Mouse (Mus musculus) forebrain, embryonic 10.5 days (tissue): ENCODE measurements around the gene Ints7. TPM values are rescaled to one million over a fixed set of nuclear protein-coding genes. Genes with fewer than 3 reads are reported as not detected.

Experiments
- DNase-seq: peaks from one replicate; pipeline ENCODE4 v3.0.0-alpha.2; 2017; ENCODE audit warnings: low spot score; ENCODE audit errors: extremely low spot score
- H3K27ac ChIP-seq: fragments of 300-500 bp; sonication (generic); 2 replicates; pipeline ENCODE4 v1.5.1; 2016; ENCODE audit warnings: mild to moderate bottlenecking
- H3K27me3 ChIP-seq: fragments of 300-500 bp; sonication (generic); 2 replicates; pipeline ENCODE4 v1.6.1; 2016; ENCODE audit warnings: mild to moderate bottlenecking; ENCODE audit not compliant: poor library complexity, severe bottlenecking
- H3K36me3 ChIP-seq: fragments of 300-500 bp; sonication (generic); replicated peaks from 2 replicates; pipeline ENCODE4 v1.6.1; 2016; ENCODE audit warnings: mild to moderate bottlenecking, moderate library complexity
- H3K4me1 ChIP-seq: fragments of 300-500 bp; sonication (generic); 2 replicates; pipeline ENCODE4 v1.6.1; 2016
- H3K4me3 ChIP-seq: fragments of 300-500 bp; sonication (generic); 2 replicates; pipeline ENCODE4 v1.5.1; 2016; ENCODE audit warnings: mild to moderate bottlenecking, moderate library complexity
- H3K9me3 ChIP-seq: fragments of 300-500 bp; sonication (generic); 2 replicates; pipeline ENCODE4 v1.6.1; 2016; ENCODE audit warnings: mild to moderate bottlenecking, moderate library complexity
- WGBS: fragments of 180-500 bp; shearing (Covaris S2); methylation state at CpG from one replicate; pipeline ENCODE4 v1.1.7; 2016; 5-methylcytosine and 5-hydroxymethylcytosine counted together
- polyA plus RNA-seq: library from polyadenylated mRNA; unstranded; fragments of >200 nt; fragmentation: Nextera tagmentation; extraction: Ambion mirVana; gene quantifications from 2 replicates; pipeline ENCODE4 v1.2.1, GENCODE M21; 2016

The Ints7 gene
- 84.2 and 92.6 TPM in 2 replicates for polyA plus RNA-seq

DNA sequence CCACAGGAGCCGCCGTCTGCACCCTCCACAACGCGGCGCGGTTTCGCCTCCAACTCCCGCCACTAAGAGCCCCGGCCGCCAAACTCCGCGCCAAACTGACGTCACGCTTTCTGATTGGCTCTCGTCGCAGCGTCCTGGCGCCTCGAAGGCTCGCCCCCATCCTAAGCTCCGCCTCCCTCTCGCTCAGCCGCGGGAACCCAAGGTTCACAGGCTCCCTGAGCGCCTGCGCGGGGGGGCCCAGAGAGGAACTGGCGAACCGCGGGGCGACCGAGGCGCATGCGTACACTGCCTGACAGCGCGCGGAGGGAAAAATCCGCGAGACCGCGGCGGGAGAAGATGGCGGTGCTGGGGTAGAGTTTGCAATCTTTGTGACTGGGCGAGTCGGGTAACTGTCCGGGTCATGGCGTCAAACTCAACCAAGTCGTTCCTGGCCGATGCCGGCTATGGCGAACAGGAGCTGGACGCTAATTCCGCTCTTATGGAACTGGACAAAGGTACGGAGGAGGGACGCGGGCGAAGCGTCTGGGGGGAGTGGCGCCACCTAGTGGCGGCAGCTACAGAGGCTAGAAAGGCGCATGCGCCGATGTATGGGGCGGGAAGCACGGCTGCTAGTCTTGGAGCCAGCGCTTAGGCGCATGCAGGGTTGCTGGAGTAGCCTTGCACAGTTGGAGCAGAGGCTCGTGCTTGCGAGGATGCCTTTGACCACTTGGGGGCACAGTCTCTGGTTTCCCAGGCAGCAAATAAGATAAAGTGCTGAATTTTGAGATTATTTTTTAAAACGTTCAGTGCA is at the start of gene Ints7, which contains the start of gene Dtl:
Gene Ints7, plus strand, starts transcription at position 179 of the 790 bp plus-strand sequence.
Gene Dtl, minus strand, starts transcription at position 87 of the 790 bp plus-strand sequence.
- Histone ChIP-seq H3K27me3 (no peaks in the 10 kb centered on the region), H3K4me1 (peaks cover 46% of the 10 kb centered on the region), H3K36me3 (peaks cover 56% of the 10 kb centered on the region), H3K4me3 (peak within 1 kb of the TSS; percentile 68), H3K9me3 (peaks cover 10% of the 10 kb centered on the region), H3K27ac (peak within 1 kb of the TSS; percentile 96)
- under 1% methylated on average over 70 of the region's 70 CpGs for WGBS
- peak; percentile 99 for DNase-seq

GRCm38 (mm10) chr1:191527089-191527488 is 48.3 kb upstream of the Ints7 start:
- Histone ChIP-seq H3K27me3 (no peaks in the 10 kb centered on the region), H3K9me3 (no peaks in the 10 kb centered on the region), H3K4me3 (no peak overlapping the region), H3K36me3 (peaks cover 4% of the 10 kb centered on the region; the same call in 1 of the 2 replicates), H3K27ac (no peak overlapping the region), H3K4me1 (no peaks in the 10 kb centered on the region)
- no peak for DNase-seq
- 83% methylated on average over 3 of the region's 3 CpGs for WGBS

GRCm38 (mm10) chr1:191527921-191528612 is 47.4 kb upstream of the Ints7 start:
- Histone ChIP-seq H3K27me3 (no peaks in the 10 kb centered on the region), H3K4me1 (no peaks in the 10 kb centered on the region), H3K36me3 (peaks cover 11% of the 10 kb centered on the region; the same call in 1 of the 2 replicates), H3K4me3 (no peak overlapping the region), H3K27ac (no peak overlapping the region), H3K9me3 (no peaks in the 10 kb centered on the region)
- WGBS = 80% methylated on average over 4 of the region's 4 CpGs
- no peak for DNase-seq

DNA sequence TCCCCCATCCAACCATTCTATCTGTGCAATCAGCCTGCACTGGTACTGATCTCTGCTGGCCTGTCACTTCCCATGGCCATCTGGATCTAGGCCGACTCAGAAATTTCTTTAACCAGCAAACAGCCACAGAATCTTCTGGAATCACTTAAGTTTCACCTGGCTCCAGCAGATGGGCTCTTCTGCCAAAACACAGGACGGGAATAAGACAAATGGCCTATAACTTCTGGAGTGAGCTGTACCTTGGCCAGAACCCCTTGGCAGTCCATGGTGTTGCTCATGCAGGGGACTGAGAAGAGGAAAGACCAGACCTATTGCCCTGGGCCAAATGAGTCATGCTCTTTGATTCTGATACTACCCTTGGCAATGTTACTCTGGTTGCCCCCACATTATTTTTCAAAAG is 46.0 kb upstream of the Ints7 start:
- no peak for DNase-seq
- 87% methylated on average over 2 of the region's 2 CpGs for WGBS
- Histone ChIP-seq H3K27ac (no peak overlapping the region), H3K9me3 (no peaks in the 10 kb centered on the region), H3K27me3 (no peaks in the 10 kb centered on the region), H3K4me3 (no peak overlapping the region), H3K4me1 (no peaks in the 10 kb centered on the region), H3K36me3 (peaks cover 23% of the 10 kb centered on the region)

DNA sequence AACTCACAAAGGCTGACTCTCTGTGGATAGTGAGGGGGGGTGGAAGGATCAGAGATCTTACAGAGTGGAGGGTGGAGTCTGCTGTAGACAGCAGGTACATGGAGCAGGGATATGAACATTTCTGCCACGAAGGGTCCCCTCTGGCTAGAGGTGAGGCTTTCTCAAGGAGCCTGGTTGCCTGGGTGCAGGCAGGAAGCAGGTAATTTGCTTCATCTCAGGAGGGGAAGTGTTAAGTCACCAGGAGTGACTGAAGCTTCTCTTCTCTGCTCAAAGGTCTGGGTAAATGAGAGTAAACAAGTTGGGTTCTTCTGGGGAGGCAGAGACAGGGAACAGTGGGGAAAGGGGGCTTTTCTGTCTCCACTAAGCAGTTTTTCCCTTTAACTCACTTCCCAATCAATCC is 44.4 kb upstream of the Ints7 start:
- Histone ChIP-seq H3K4me3 (no peak overlapping the region), H3K4me1 (no peaks in the 10 kb centered on the region), H3K36me3 (peaks cover 37% of the 10 kb centered on the region), H3K27me3 (no peaks in the 10 kb centered on the region), H3K9me3 (no peaks in the 10 kb centered on the region), H3K27ac (no peak overlapping the region)
- 52% methylated on average over 1 of the region's 1 CpGs for WGBS
- no peak for DNase-seq

DNA sequence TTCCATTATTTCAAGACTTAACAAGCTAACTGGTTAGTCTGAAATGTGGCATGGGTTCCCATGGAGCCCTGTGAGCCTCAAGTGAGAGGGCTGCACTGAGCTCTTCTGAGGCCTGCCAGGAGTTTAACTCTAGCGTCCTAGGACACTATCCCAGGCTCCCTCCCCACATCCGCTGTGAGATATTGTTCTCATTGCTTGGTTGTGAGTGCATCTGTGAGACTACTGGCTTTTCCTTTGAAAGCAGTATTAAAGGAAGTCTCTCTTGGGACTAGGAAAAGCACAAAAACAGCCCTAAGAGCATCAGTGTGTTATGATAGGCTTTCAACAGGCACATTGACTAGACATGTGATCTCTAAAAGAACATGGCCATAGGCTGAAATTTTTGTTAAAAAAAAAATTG is 40.5 kb upstream of the Ints7 start:
- Histone ChIP-seq H3K4me3 (no peak overlapping the region), H3K27ac (no peak overlapping the region), H3K4me1 (peaks cover 10% of the 10 kb centered on the region), H3K36me3 (peaks cover 76% of the 10 kb centered on the region), H3K9me3 (no peaks in the 10 kb centered on the region), H3K27me3 (no peaks in the 10 kb centered on the region)
- WGBS = 64% methylated on average over 2 of the region's 2 CpGs
- no peak for DNase-seq

DNA sequence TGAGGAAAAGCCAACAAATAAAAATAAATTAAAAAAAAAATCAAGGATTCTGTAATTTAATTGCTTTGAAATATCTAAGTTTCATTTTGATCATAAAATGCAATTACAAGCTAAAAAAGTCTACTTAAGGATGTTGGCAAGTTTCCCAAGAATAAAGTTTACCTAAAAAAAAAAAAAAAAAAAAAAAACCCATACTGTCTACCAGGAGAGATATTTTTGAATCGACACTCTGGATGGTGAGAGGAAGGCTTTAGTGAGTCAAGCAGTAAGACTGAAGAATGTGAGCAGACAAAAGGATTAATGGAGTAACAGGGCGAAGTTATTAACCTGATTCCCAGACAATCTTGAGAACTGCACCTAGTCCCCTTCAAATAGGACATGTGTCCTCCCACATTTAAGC is 35.1 kb upstream of the Ints7 start:
- Histone ChIP-seq H3K4me1 (peaks cover 10% of the 10 kb centered on the region), H3K9me3 (no peaks in the 10 kb centered on the region), H3K27me3 (no peaks in the 10 kb centered on the region), H3K27ac (no peak overlapping the region), H3K4me3 (no peak overlapping the region), H3K36me3 (peaks cover 99% of the 10 kb centered on the region)
- 92% methylated on average over 2 of the region's 2 CpGs for WGBS
- no peak for DNase-seq

DNA sequence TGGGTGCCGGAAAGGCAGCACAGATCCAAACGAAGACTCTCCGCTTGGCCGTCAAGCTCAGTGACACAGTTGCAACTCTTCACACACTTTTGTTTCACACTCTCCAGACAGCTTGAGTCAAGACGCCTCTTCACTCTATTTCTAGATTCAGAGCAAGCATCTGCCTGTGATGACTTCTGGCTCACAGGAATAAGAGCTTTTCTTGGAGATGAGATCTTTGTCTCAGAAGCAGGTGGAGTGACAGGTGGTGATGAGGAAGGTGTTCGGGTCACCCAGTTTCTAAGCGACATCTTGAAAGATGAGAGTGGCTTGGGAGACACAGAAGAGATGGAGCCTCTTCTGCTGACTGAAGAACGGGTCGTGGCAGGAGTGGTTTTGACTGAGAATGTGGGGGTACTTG is 34.4 kb upstream of the Ints7 start:
- 94% methylated on average over 9 of the region's 9 CpGs for WGBS

GRCm38 (mm10) chr1:191541619-191542018 is 33.8 kb upstream of the Ints7 start:
- H3K9me3 ChIP-seq = no peaks in the 10 kb centered on the region
- no peaks in the 10 kb centered on the region for H3K27me3 ChIP-seq
- 92% methylated on average over 4 of the region's 4 CpGs for WGBS
- H3K4me3 ChIP-seq = no peak overlapping the region
- H3K4me1 ChIP-seq = peaks cover 10% of the 10 kb centered on the region
- H3K36me3 ChIP-seq = peaks cover 99% of the 10 kb centered on the region
- no peak overlapping the region for H3K27ac ChIP-seq
- DNase-seq = no peak

More for the DNA sequence above, 34.4 kb upstream of the Ints7 start:
- peaks cover 99% of the 10 kb centered on the region for H3K36me3 ChIP-seq
- peaks cover 10% of the 10 kb centered on the region for H3K4me1 ChIP-seq
- H3K27ac ChIP-seq = no peak overlapping the region
- no peaks in the 10 kb centered on the region for H3K9me3 ChIP-seq
- DNase-seq = no peak
- no peaks in the 10 kb centered on the region for H3K27me3 ChIP-seq
- no peak overlapping the region for H3K4me3 ChIP-seq

DNA sequence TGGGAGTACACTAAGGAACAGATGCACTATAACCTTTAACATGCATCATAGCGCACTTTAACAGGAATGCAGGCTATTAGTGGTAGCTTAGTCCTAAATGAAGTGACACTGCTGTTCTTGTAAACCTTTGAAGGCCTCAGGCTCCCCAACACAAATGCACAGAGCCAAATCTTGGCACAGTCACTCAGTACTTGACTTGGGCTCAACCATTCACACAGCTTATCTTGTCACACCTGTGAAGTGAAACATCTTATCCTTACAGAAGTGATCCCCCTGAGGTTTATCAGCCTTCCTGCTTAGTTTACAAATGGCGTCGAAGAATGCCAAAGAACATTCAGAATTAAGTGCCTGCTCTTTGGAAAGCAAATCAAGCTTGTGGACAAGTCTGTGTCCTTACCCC is 31.7 kb upstream of the Ints7 start:
- Histone ChIP-seq H3K27ac (no peak overlapping the region), H3K27me3 (no peaks in the 10 kb centered on the region), H3K4me3 (no peak overlapping the region), H3K9me3 (no peaks in the 10 kb centered on the region), H3K4me1 (no peaks in the 10 kb centered on the region), H3K36me3 (peaks cover 100% of the 10 kb centered on the region)
- 90% methylated on average over 3 of the region's 3 CpGs for WGBS
- no peak for DNase-seq

DNA sequence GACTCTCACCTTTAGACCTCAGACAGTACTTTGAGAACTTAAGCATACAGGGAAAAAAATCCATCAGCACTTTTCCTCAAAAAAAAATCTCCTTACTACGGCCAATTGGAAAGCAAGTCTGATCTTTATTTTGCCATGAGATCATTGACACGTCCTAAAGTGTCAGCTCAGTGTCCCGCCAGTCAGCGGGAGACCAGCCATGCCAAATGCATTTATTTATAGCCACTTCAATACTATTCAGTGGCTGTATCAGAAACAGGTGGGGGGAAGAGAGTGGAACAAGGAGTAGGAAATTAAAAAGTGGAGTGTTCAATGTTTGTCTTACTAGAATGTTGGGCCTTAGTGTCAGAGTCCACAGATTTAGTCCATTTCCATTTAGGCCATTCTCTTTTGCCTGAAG is 24.6 kb upstream of the Ints7 start:
- H3K27ac ChIP-seq = no peak overlapping the region
- no peaks in the 10 kb centered on the region for H3K9me3 ChIP-seq
- WGBS = 88% methylated on average over 4 of the region's 4 CpGs
- DNase-seq = no peak
- H3K4me1 ChIP-seq = no peaks in the 10 kb centered on the region
- no peaks in the 10 kb centered on the region for H3K27me3 ChIP-seq
- H3K36me3 ChIP-seq = peaks cover 93% of the 10 kb centered on the region
- no peak overlapping the region for H3K4me3 ChIP-seq

GRCm38 (mm10) chr1:191557109-191557508 is 18.3 kb upstream of the Ints7 start:
- Histone ChIP-seq H3K27me3 (no peaks in the 10 kb centered on the region), H3K4me3 (no peak overlapping the region), H3K36me3 (peaks cover 93% of the 10 kb centered on the region), H3K9me3 (no peaks in the 10 kb centered on the region), H3K27ac (no peak overlapping the region), H3K4me1 (no peaks in the 10 kb centered on the region)
- 89% methylated on average over 8 of the region's 8 CpGs for WGBS
- no peak for DNase-seq

DNA sequence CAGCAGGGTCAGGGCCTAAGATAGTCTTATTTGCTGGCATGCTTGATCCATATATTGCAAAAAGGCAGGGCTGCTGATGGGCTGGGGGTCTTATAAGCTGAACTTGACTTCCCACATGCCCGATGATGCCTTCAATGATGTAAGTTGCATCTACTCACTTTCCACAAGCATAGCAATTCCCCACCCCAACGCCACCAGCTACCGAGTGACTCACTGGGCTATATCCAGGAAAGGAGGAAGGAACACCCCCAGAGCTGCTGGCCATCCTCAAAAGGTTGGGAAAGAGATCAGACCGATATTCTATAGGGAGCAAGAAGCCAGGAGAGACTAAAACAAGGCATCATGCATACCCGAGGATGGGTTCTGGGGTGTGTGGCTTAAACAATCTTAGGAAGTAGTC is 15.7 kb upstream of the Ints7 start:
- Histone ChIP-seq H3K9me3 (no peaks in the 10 kb centered on the region), H3K4me1 (no peaks in the 10 kb centered on the region), H3K36me3 (peaks cover 94% of the 10 kb centered on the region), H3K27me3 (no peaks in the 10 kb centered on the region), H3K4me3 (no peak overlapping the region), H3K27ac (no peak overlapping the region)
- 93% methylated on average over 5 of the region's 5 CpGs for WGBS
- DNase-seq = no peak
